Comparison of ENCODE assay signal across 27 mouse cellular contexts in genomic region chr7:116515059-116515458, GRCm38 (mm10). TPM values are rescaled to one million over a fixed set of nuclear protein-coding genes. Genes with fewer than 3 reads are reported as not detected.
DNase-seq lines count a peak whose midpoint lies in the region; ATAC-seq lines count a peak whose summit lies in the region.
"Had no signal": no experiment of that assay in that cellular context is flagged by ENCODE, and none has a peak within 500 bp of the region (broad histone marks: within the 10 kb centered on the region; RNA-seq: fewer than 3 reads in every experiment).

No protein-coding gene starts in this region.

- peaks cover 10% of the 10 kb centered on the region; the same call in 1 of the 2 replicates for H3K4me1 ChIP-seq in limb, embryonic 15.5 days
- H3K4me1 ChIP-seq in limb, embryonic 10.5 days: peaks cover 10% of the 10 kb centered on the region
- H3K4me1 ChIP-seq in brown adipose tissue, adult 24 weeks (ENCODE audit: control insufficient read depth, insufficient read depth, insufficient read length, low read length): peaks cover 19% of the 10 kb centered on the region
- H3K4me1 ChIP-seq in lung, embryonic 15.5 days: peaks cover 18% of the 10 kb centered on the region; the same call in 1 of the 2 replicates
- H3K4me1 ChIP-seq: embryonic facial prominence, embryonic 13.5 days; megakaryocyte, embryonic 14.5 days; stomach, embryonic 15.5 days had no signal

- no peaks in the 10 kb centered on the region for H3K9me3 ChIP-seq in limb, embryonic 15.5 days
- H3K9me3 ChIP-seq in limb, embryonic 10.5 days (replicated peaks): no peaks in the 10 kb centered on the region
- no peaks in the 10 kb centered on the region for H3K9me3 ChIP-seq in lung, embryonic 15.5 days
- H3K9me3 ChIP-seq: embryonic facial prominence, embryonic 13.5 days; megakaryocyte, embryonic 14.5 days; midbrain, embryonic 13.5 days; neural tube, embryonic 13.5 days; stomach, embryonic 15.5 days had no signal

- H3K27ac ChIP-seq in limb, embryonic 15.5 days: peak overlapping the region; percentile 67
- H3K27ac ChIP-seq in limb, embryonic 10.5 days: no peak overlapping the region
- H3K27ac ChIP-seq in brown adipose tissue, adult 24 weeks (replicated peaks; ENCODE audit: low read depth, low read length): peak overlapping the region; percentile 41
- peak overlapping the region; percentile 46; the same call in 1 of the 2 replicates for H3K27ac ChIP-seq in lung, embryonic 15.5 days
- H3K27ac ChIP-seq: hindbrain, embryonic 14.5 days; liver, embryonic 14.5 days; midbrain, embryonic 13.5 days; neural tube, embryonic 13.5 days; stomach, embryonic 15.5 days had no signal

- WGBS in limb, embryonic 15.5 days: 81% methylated on average over 7 of the region's 7 CpGs
- 91% methylated on average over 7 of the region's 7 CpGs for WGBS in limb, embryonic 10.5 days
- WGBS in lung, embryonic 15.5 days: 62% methylated on average over 7 of the region's 7 CpGs

- DNase-seq in limb, embryonic 10.5 days (ENCODE audit: low spot score): no peak
- peak; percentile 23 to 36 for DNase-seq in lung, postnatal 4 days
- no peak for DNase-seq in ovary, postnatal 10 days (ENCODE audit: low spot score)
- DNase-seq: adrenal gland, adult 8-10 months; cerebellum, adult 2 months; cerebellum, postnatal 25 days; gastrocnemius, postnatal 10 days; heart, postnatal 4 days; kidney, adult 2 months; kidney, postnatal 10 days; right cerebral cortex, adult 18-20 months; thymus, adult 2 months had no signal

- H3K36me3 ChIP-seq in limb, embryonic 15.5 days: peaks cover 17% of the 10 kb centered on the region
- 0 out of 2 replicates have a peak, but pooled peaks cover 3% of the 10 kb centered on the region for H3K36me3 ChIP-seq in limb, embryonic 10.5 days
- peaks cover 5% of the 10 kb centered on the region; the same call in 1 of the 2 replicates for H3K36me3 ChIP-seq in lung, embryonic 15.5 days
- H3K36me3 ChIP-seq: stomach, embryonic 15.5 days had no signal

- H3K9ac ChIP-seq in limb, embryonic 15.5 days: no peak overlapping the region
- H3K9ac ChIP-seq in lung, embryonic 15.5 days: no peak overlapping the region
- H3K9ac ChIP-seq: embryonic facial prominence, embryonic 13.5 days; hindbrain, embryonic 14.5 days; liver, embryonic 14.5 days; midbrain, embryonic 13.5 days; neural tube, embryonic 13.5 days; stomach, embryonic 15.5 days had no signal

- no peaks in the 10 kb centered on the region for H3K27me3 ChIP-seq in limb, embryonic 15.5 days
- no peaks in the 10 kb centered on the region for H3K27me3 ChIP-seq in limb, embryonic 10.5 days (ENCODE audit: low read depth, poor library complexity, severe bottlenecking)
- no peaks in the 10 kb centered on the region for H3K27me3 ChIP-seq in lung, embryonic 15.5 days
- H3K27me3 ChIP-seq: embryonic facial prominence, embryonic 13.5 days; midbrain, embryonic 13.5 days; neural tube, embryonic 13.5 days; stomach, embryonic 15.5 days had no signal

- no peak overlapping the region for H3K4me3 ChIP-seq in limb, embryonic 15.5 days
- H3K4me3 ChIP-seq in limb, embryonic 10.5 days: no peak overlapping the region
- no peak overlapping the region for H3K4me3 ChIP-seq in brown adipose tissue, adult 24 weeks (ENCODE audit: insufficient read depth, low read depth, low read length)
- no peak overlapping the region for H3K4me3 ChIP-seq in lung, embryonic 15.5 days
- H3K4me3 ChIP-seq: embryonic facial prominence, embryonic 13.5 days; megakaryocyte, embryonic 14.5 days; midbrain, embryonic 13.5 days; myocyte; neural tube, embryonic 13.5 days; stomach, embryonic 15.5 days had no signal

- ATAC-seq in limb, embryonic 15.5 days (ENCODE audit: insufficient number of reproducible peaks, low FRiP score, low TSS enrichment, low read depth): no peak
- ATAC-seq in lung, embryonic 15.5 days (ENCODE audit: borderline replicate concordance, extremely low read depth, low FRiP score, low TSS enrichment): no peak
- no peak for ATAC-seq in monocyte, adult 5-6 weeks (replicated peaks; ENCODE audit: insufficient number of reproducible peaks, low FRiP score, low TSS enrichment, poor library complexity, severe bottlenecking)
- ATAC-seq: activated CD4-positive, CD25-positive, alpha-beta regulatory T cell, adult 4 months; forebrain, embryonic 14.5 days; inflammation-experienced regulatory T-cells, adult 6 months; midbrain, embryonic 13.5 days had no signal

- no peak overlapping the region for H3K4me2 ChIP-seq in limb, embryonic 15.5 days
- no peak overlapping the region for H3K4me2 ChIP-seq in lung, embryonic 15.5 days
- H3K4me2 ChIP-seq: embryonic facial prominence, embryonic 13.5 days; hindbrain, embryonic 14.5 days; midbrain, embryonic 13.5 days; neural tube, embryonic 13.5 days; stomach, embryonic 15.5 days had no signal

RNA-seq across cellular contexts. Expression of gene Nucb2, which starts 10.9 kb away (rescaled TPM):
- 35.5 and 38.2 TPM in 2 replicates for polyA plus RNA-seq in limb, embryonic 15.5 days (2015; fragmentation: Nextera tagmentation; extraction: Ambion mirVana)
- 6.6 and 7.1 TPM in 2 replicates for polyA plus RNA-seq in limb, embryonic 10.5 days (2016; fragmentation: Nextera tagmentation; extraction: Ambion mirVana)
- 5.2 and 9.1 TPM in 2 replicates for polyA plus RNA-seq in brown adipose tissue, adult 24 weeks (2012; ENCODE audit: insufficient read depth, insufficient read length, missing spikeins)
- polyA plus RNA-seq in lung, embryonic 15.5 days (2015; fragmentation: Nextera tagmentation; extraction: Ambion mirVana): 18.2 and 19.0 TPM in 2 replicates
- 19.3 to 35.3 TPM (median 33.1 TPM) in 3 replicates for total RNA-seq in monocyte, adult 5-6 weeks (2017)

Comparison
In these comparisons a context has a peak if more than half of its experiments do, and no peak if none do; other contexts are left out.
1. DNase-seq: peak in lung, postnatal 4 days (2 of 2); none in limb, embryonic 10.5 days (single experiment) and ovary, postnatal 10 days (single experiment).